Mouse (Mus musculus): ENCODE measurements around the gene Ets2. TPM values are rescaled to one million over a fixed set of nuclear protein-coding genes. Genes with fewer than 3 reads are reported as not detected.
"Not testable (repeated sequence)": the region's sequence is repeated elsewhere in the genome, so short reads cannot be mapped to it uniquely, and the experiment has no call there.

The Ets2 gene
- total RNA-seq, 2 experiments from 2014 or later = 42.5 to 44.0 TPM

GRCm38 (mm10) chr16:95696599-95696998, 5.3 kb upstream of the Ets2 start:
- intact Hi-C loops (cut with DNase I) = no loop called here
- DNase-seq = no peak

GRCm38 (mm10) chr16:95699721-95700120, 2.2 kb upstream of the Ets2 start:
- intact Hi-C loops (cut with DNase I) = loop anchor here (5.0 to 10.0 kb wide), 2 partner anchors 47 to 245 kb away; no protein-coding TSS in a partner anchor
- DNase-seq = no peak

GRCm38 (mm10) chr16:95700224-95700623, 1.7 kb upstream of the Ets2 start:
- intact Hi-C loops (cut with DNase I) = loop anchor here (5.0 to 10.0 kb wide), 2 partner anchors 48 to 245 kb away; no protein-coding TSS in a partner anchor
- DNase-seq = no peak

DNA sequence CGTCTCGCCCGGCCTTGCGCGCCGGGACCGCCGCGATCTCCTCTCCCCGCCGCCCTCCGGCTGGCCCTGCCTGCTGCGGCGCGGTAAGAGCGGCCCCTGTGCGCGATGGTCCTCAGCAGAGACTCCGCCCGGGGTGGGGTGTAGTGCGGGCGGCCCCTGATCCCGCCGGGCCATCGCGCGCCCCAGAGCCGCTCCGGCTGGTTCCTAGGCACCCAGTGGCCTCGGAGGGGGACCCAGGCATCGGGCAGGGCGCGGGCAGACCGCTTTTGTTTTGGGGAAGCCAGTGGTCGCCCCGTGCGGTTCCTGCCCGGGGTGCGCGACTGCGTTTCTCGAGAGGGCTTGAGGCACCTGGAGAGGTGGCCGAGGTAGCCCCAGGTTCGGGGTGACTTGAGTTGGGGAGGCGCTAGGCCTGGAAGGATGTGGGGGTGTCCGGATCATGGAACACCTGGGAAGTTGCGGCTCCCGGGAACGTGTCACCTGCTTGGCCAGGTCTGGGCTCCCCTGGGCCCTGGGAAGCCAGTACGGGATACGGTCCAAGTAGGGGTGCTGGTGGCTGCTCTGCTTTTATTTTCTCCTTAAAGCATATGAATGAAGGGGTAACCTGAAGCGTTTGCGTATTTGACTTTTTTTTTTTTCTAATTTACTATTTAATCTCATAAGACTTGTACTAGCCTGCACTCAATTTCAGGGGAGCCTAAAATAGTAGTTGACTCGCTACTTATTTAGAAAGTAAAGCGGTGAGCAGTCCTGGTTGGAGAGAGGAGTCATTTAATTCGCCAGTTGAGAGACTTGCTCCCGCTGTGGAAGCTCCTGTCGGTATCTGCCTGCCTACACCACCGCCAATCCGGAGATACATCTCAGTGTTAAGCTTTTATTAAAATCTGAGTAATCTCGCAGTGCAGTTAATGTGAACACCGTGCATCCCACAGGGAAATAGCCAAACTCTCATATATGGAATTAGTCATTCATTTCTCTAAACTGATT, 979 bp downstream of the Ets2 start:
- no peak for DNase-seq
- intact Hi-C loops (cut with DNase I) = loop anchor here (5.0 to 10.0 kb wide), 2 partner anchors 51 to 242 kb away; no protein-coding TSS in a partner anchor

GRCm38 (mm10) chr16:95703958-95704357, 2.1 kb downstream of the Ets2 start:
- intact Hi-C loops (cut with DNase I) = loop anchor here (5.0 to 10.0 kb wide), 2 partner anchors 52 to 241 kb away; no protein-coding TSS in a partner anchor
- no peak for DNase-seq

GRCm38 (mm10) chr16:95704662-95705330, 2.9 kb downstream of the Ets2 start:
- DNase-seq = no peak
- intact Hi-C loops (cut with DNase I) = loop anchor here (5.0 to 10.0 kb wide), 2 partner anchors 52 to 240 kb away; no protein-coding TSS in a partner anchor

DNA sequence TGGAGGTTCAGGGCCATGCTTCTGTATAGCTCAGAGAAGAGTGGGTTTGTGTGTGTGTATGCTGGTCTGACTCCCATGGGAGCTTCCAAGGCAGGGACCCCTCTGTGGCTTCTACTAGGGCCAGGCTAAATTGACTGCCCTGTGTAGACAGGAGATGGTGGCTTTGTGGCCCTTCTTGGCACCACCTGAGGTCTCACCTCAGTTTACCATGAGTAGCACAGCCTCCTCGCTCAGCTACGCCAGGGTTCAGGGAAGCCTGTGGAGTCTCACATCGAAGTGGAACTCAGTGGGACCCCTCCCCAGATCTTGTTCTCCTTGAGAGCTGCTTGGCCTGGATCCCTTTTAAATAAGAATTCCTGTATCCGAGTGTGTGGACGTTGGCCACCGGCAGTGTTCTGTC, 3.9 kb downstream of the Ets2 start:
- no peak for DNase-seq
- intact Hi-C loops (cut with DNase I) = loop anchor here (10.0 kb wide), 1 partner anchor 239 kb away; no protein-coding TSS in a partner anchor

DNA sequence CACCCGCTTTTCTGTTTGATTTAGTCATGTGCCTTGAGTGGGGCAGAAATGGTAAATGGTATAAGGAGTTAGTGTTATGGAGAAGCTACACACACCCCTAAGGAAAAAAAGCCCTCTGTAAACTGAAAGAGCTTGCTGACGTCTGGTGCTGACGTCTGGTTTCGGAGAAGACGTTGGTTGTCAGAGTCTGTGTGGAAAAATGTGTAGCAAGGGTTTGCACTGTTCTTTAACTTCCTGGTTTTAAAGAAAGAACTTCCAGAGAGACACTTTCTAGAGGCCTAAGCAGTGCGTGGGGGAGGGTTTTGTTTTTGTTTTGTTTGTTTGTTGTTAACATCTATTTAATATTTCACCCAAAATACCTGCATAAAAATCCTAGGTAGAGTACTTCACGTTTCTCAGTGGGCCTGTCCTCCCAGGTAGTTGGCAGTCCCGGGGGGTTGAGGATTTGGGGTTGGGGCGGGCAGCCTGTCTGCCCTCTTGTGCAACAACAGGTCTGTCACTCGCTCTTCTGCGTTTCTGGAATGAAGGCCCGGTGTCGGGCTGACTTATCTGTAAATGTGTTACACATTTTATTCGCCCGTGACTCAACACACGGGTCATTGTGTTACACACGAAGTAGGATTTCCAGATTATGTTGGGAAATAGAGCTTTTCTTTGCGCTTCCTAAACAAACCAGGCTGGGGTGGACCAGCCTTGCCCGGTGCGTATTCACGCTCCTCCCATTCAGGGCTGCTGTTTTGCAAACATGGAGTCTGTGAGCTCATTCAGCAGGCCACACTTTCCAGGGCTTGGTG, 6.5 kb downstream of the Ets2 start:
- intact Hi-C loops (cut with DNase I) = loop anchor here (10.0 kb wide), 1 partner anchor 236 kb away; no protein-coding TSS in a partner anchor
- DNase-seq = no peak

- intact Hi-C loops (cut with DNase I) = loop anchor here (10.0 kb wide), 1 partner anchor 236 kb away; no protein-coding TSS in a partner anchor
These were observed 7.3 kb downstream of the Ets2 start for GRCm38 (mm10) chr16:95709175-95709574.

GRCm38 (mm10) chr16:95710129-95710528, 8.3 kb downstream of the Ets2 start:
- intact Hi-C loops (cut with DNase I) = no loop called here
- no peak for DNase-seq

More at GRCm38 (mm10) chr16:95709175-95709574, 7.3 kb downstream of the Ets2 start:
- DNase-seq = no peak

- DNase-seq = no peak
- intact Hi-C loops (cut with DNase I) = no loop called here
These were observed 10.2 kb downstream of the Ets2 start for GRCm38 (mm10) chr16:95712121-95712520.

GRCm38 (mm10) chr16:95713077-95713476, 11.2 kb downstream of the Ets2 start:
- intact Hi-C loops (cut with DNase I); DNase-seq: not testable (repeated sequence)

DNA sequence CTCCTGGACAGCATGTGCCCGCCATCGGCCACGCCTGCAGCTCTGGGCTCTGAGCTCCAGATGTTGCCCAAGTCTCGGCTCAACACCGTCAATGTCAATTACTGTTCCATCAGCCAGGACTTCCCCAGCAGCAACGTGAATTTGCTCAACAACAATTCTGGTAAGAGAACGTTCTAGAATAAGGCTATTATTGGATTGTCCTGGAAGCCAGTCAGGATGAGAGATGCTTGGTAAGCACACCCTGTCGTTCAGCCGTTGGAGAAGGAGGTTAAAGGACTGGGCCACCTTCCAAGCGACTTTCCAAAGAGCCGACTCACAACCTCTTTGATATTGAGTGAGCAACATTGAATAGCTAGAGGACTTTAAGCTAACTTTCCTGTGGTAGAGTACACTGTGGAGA, 13.2 kb downstream of the Ets2 start:
- no peak for DNase-seq
- intact Hi-C loops (cut with DNase I) = no loop called here

- no peak for DNase-seq
- intact Hi-C loops (cut with DNase I) = no loop called here
These were observed 14.3 kb downstream of the Ets2 start for GRCm38 (mm10) chr16:95716061-95716706.

DNA sequence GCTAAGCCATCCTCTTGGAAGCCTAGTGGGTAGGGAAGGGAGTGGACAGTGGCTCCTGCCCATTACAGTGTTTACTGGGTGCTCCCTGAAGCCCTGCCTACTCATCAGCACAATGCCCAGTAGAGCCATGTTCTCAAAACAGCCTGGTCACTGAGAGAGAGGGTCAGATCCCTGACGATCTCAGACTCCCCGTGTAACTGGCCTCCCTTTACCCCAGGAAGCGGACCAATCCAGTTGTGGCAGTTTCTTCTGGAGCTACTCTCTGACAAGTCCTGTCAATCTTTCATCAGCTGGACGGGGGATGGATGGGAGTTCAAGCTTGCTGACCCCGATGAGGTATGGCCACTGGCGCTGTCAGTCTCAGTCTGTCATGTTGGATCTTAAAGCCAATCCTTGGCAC, 15.8 kb downstream of the Ets2 start:
- intact Hi-C loops (cut with DNase I) = no loop called here
- DNase-seq = no peak

DNA sequence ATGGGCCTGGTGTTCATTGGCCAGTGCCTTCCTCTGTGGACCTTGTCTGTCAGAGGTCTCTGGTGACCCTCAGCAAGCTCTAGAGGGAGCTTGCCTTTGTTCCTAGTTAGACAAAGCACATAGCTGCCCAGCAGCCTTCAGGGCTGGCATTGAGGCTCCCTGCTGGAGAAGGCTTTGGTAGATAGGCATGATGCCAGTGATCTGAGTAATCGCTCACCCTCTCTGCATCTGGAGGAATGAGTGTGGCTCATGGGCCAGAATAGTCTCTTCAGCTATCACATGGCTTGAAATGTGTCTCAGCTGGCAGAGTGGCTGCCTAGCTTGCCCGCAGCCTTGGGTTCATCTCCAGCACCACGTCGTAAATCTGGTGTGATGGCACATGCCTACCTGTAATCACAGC, 16.2 kb downstream of the Ets2 start:
- intact Hi-C loops (cut with DNase I) = no loop called here
- DNase-seq = no peak

- no peak for DNase-seq
- intact Hi-C loops (cut with DNase I) = no loop called here
These were observed 18.7 kb downstream of the Ets2 start for GRCm38 (mm10) chr16:95720532-95720931.

DNA sequence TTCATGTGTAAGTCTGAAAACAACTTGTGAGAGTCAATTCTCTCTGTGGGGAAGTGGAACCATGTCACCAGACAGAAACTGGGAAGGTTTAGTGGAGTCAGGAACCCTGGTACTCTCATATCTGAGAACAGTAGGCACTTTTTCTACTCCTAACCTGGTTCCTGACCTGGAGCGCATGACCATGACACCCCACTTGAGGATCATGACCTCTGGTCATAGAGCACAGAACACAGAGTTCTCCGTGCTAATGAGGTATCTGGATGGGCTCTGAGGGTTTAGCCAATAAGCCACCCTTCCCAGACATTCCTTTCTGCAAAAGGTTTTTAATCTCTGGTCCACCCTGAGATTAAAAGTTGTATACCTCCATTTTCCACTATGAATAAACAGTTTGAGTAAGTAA, 22.4 kb downstream of the Ets2 start:
- DNase-seq = no peak
- intact Hi-C loops (cut with DNase I) = no loop called here

DNA sequence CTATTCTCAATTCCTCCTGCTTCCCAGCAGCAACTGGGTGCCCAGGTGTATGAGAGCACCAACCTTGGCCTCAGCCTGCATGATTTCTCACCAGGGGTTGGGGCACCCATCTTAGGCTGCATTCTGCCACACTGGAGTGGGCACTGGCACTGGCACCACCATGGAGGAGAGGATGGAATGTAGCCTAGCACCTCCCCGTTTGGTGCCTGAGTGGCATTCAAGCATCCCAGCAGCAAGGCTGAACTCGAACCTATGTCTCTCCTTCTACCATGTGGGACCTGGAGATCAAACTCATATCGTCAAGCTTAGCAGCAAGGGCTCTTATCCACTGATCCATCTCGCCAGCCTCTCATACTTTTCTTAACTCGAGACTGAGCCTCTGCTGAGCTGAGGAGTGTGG, 22.9 kb downstream of the Ets2 start:
- intact Hi-C loops (cut with DNase I) = no loop called here
- no peak for DNase-seq

DNA sequence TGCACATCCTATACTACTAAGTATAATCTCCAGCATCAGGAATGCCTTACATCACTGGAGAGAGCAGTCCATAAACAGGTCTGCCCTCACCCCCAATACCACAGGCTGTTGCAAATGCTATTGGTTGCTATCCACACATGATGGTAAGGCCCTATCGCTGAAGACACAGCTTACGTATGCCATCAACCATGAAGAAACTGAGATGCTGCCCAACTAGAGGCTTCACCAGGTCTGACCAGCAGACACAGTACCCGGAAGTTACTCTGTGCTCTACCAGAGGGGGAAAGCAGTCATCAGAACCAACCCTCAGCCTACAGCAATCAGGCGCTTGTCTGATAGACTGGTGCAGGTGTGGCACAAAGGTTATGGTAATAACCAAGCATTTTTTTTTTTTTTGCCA, 24.9 kb downstream of the Ets2 start:
- DNase-seq = no peak
- intact Hi-C loops (cut with DNase I) = no loop called here

Data from left cerebral cortex, postnatal 4 days (tissue).